Mouse (Mus musculus) Muller cell, postnatal 12 days (primary cell): ENCODE measurements around the gene 3300002I08Rik.
"Not testable (repeated sequence)": the region's sequence is repeated elsewhere in the genome, so short reads cannot be mapped to it uniquely, and the experiment has no call there.

ENCODE experiments used
- DNase-seq: peaks from one replicate; pipeline ENCODE4 v3.0.0-alpha.2; 2015; ENCODE audit errors: inconsistent ontology term

The 3300002I08Rik gene

GRCm38 (mm10) chr2:150362113-150362877 lies at the start of gene 3300002I08Rik:
TSS of gene 3300002I08Rik (minus strand) at chr2:150362765.
- peak; percentile 91 for DNase-seq

- not testable (repeated sequence) for DNase-seq
Measured at GRCm38 (mm10) chr2:150412146-150412545, 49.6 kb upstream of the 3300002I08Rik start.

- no peak for DNase-seq
Measured at GRCm38 (mm10) chr2:150390198-150390597, 27.6 kb upstream of the 3300002I08Rik start.

- not testable (repeated sequence) for DNase-seq
Measured at GRCm38 (mm10) chr2:150385553-150386106, 23.1 kb upstream of the 3300002I08Rik start.

- DNase-seq, result no peak
Measured at GRCm38 (mm10) chr2:150362878-150363229, 289 bp upstream of the 3300002I08Rik start.

GRCm38 (mm10) chr2:150357136-150357535 lies 5.4 kb downstream of the 3300002I08Rik start:
- DNase-seq, result not testable (repeated sequence)

- no peak for DNase-seq
Measured at GRCm38 (mm10) chr2:150323402-150323801, 39.2 kb downstream of the 3300002I08Rik start, which contains the start of gene Gm10130. TSS of gene Gm10130 (plus strand) at chr2:150323702.

- no peak for DNase-seq
Measured at GRCm38 (mm10) chr2:150318973-150319372, 43.6 kb downstream of the 3300002I08Rik start.

- DNase-seq, result no peak
Measured at GRCm38 (mm10) chr2:150316140-150316539, 46.4 kb downstream of the 3300002I08Rik start.

GRCm38 (mm10) chr2:150310952-150311884 lies 51.3 kb downstream of the 3300002I08Rik start:
- peak; percentile 85 for DNase-seq

GRCm38 (mm10) chr2:150307183-150307773 lies 55.3 kb downstream of the 3300002I08Rik start:
- DNase-seq, result no peak

- DNase-seq, result peak; percentile 35
Measured at GRCm38 (mm10) chr2:150299096-150299495, 63.5 kb downstream of the 3300002I08Rik start.

- DNase-seq, result no peak
Measured at GRCm38 (mm10) chr2:150293669-150294068, 68.9 kb downstream of the 3300002I08Rik start.
